Mouse (Mus musculus): Measurements from ENCODE around the gene Olfr601.
"Not testable (repeated sequence)": the region's sequence is repeated elsewhere in the genome, so short reads cannot be mapped to it uniquely, and the experiment has no call there.

Olfr601 gene

GRCm38 (mm10) chr7:103362555-103362954 is at the start of gene Olfr601:
Gene Olfr601 (minus strand): TSS chr7:103362655.
- no peak for DNase-seq

- DNase-seq, result not testable (repeated sequence)
Observed at GRCm38 (mm10) chr7:103406521-103407055, 44.1 kb upstream of the Olfr601 start.

- DNase-seq, result no peak
Observed at GRCm38 (mm10) chr7:103398981-103399380, 36.5 kb upstream of the Olfr601 start.

- no peak for DNase-seq
Observed at GRCm38 (mm10) chr7:103397758-103398157, 35.3 kb upstream of the Olfr601 start.

- no peak for DNase-seq
Observed at GRCm38 (mm10) chr7:103386077-103386476, 23.6 kb upstream of the Olfr601 start, which contains the start of gene Olfr603. Gene Olfr603 (minus strand): TSS chr7:103386177.

- DNase-seq, result no peak
Observed at GRCm38 (mm10) chr7:103349569-103349968, 12.9 kb downstream of the Olfr601 start, which contains the start of gene Olfr600. Gene Olfr600 (minus strand): TSS chr7:103349669.

- no peak for DNase-seq
Observed at GRCm38 (mm10) chr7:103335617-103336016, 26.8 kb downstream of the Olfr601 start, which contains the start of gene Olfr599. Gene Olfr599 (plus strand): TSS chr7:103335917.

- DNase-seq, result no peak
Observed at GRCm38 (mm10) chr7:103323268-103323667, 39.2 kb downstream of the Olfr601 start, which contains the start of gene Olfr598. Gene Olfr598 (plus strand): TSS chr7:103323568.

DNA sequence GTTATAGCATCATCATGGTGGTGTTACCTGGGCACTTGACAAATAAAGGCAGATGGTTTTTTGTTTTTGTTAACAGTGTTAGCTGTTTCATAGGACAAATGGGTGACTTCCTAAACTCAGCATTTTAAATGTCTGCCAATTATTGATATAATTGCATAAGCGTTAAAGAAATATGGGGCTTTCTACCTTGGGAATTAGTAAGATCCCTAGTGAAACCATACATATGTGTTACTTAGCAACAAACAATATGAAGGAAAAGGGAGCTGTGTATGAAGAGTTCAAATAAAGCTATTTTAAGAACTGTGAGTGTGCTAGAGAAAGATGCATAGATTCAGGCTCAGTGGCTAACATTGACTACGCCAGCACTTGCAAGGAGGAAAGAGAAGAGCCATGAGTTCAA is 46.4 kb downstream of the Olfr601 start, which contains the start of gene Olfr597:
TSS of gene Olfr597 (plus strand) at position 301 of the 400 bp plus-strand sequence.
- not testable (repeated sequence) for DNase-seq
